Mouse (Mus musculus) Patski (cell line): ENCODE results near the gene Gjc3. TPM values are rescaled to one million over a fixed set of nuclear protein-coding genes. Genes with fewer than 3 reads are reported as not detected.

Experiments
- ATAC-seq: fragments of 100-300 bp; one replicate; pipeline ENCODE4 v1.8.0; 2021
- CTCF ChIA-PET: fragments of 350-600 bp; sonication (Branson Sonifier 250); formaldehyde crosslinking; loops from one replicate; lab custom pipeline; 2022; ENCODE audit warnings: inconsistent platforms; lab: Charles Lee
- POLR2A ChIA-PET: fragments of 350-600 bp; sonication (Branson Sonifier 250); formaldehyde crosslinking; loops from one replicate; lab custom pipeline; 2022; ENCODE audit warnings: antibody characterized with exemption, inconsistent platforms; lab: Charles Lee
- DNase-seq: peaks from one replicate; pipeline ENCODE4 v3.0.0-alpha.2; 2011; ENCODE audit warnings: low read depth, low spot score
- H3K27me3 ChIP-seq: fragments of 371-371 bp; one replicate; pipeline ENCODE4 v1.5.1; 2021
- CTCF ChIP-seq: fragments of 100-300 bp; IDR thresholded peaks from one replicate; pipeline ENCODE4 v1.5.1; 2021
- in situ Hi-C: fragments of 300-500 bp; cut with MboI; formaldehyde crosslinking; loops from 3 replicates; pipeline ENCODE4 v1.11.1; 2018; ENCODE audit warnings: low pct_unique_long_range_greater_than_20kb, mixed read lengths
- polyA plus RNA-seq: library from polyadenylated mRNA; unstranded; gene quantifications from one replicate; pipeline ENCODE4 v1.2.3, GENCODE M21; 2021

Gjc3 gene
- polyA plus RNA-seq, 1 experiment from 2014 or later: not detected

- ChIA-PET CTCF (interaction anchor here (1.7 kb wide), 1 partner anchor 10 kb away, joined by 5 read pairs; no protein-coding TSS in a partner anchor), POLR2A (no interaction called here)
- peaks cover 7% of the 10 kb centered on the region for H3K27me3 ChIP-seq
- ATAC-seq (no peak), DNase-seq (no peak)
- in situ Hi-C loops: no loop called here
- no peak for TF ChIP-seq CTCF
Measured at GRCm38 (mm10) chr5:137915550-137915949, 47.3 kb downstream of the Gjc3 start.

- in situ Hi-C loops: no loop called here
- CTCF ChIA-PET: interaction anchor here (0.9 to 1.7 kb wide), 2 partner anchors 9 to 59 kb away, joined by 4 to 5 read pairs; no protein-coding TSS in a partner anchor
Measured at GRCm38 (mm10) chr5:137914508-137914907, 48.4 kb downstream of the Gjc3 start.

GRCm38 (mm10) chr5:137909564-137910262, 53.2 kb downstream of the Gjc3 start:
- no peak for TF ChIP-seq CTCF
- ATAC-seq (no peak), DNase-seq (no peak)
- ChIA-PET CTCF (no interaction called here), POLR2A (interaction anchor here (1.0 kb wide), 1 partner anchor 228 kb away, joined by 3 read pairs; no protein-coding TSS in a partner anchor)
- peaks cover 12% of the 10 kb centered on the region for H3K27me3 ChIP-seq
- in situ Hi-C loops: no loop called here

More at GRCm38 (mm10) chr5:137914508-137914907, 48.4 kb downstream of the Gjc3 start:
- no peak for ATAC-seq
- TF ChIP-seq CTCF: no peak
- DNase-seq: no peak
- POLR2A ChIA-PET: no interaction called here
- peaks cover 7% of the 10 kb centered on the region for H3K27me3 ChIP-seq

Other genes with a start within 250 kb of the Gjc3 start
- gene Nyap1, start 221.5 kb downstream of the Gjc3 start, polyA plus RNA-seq: 13.4 TPM
- 154 TPM for gene Tsc22d4, start 217.4 kb downstream of the Gjc3 start, polyA plus RNA-seq
- gene Ppp1r35, start 184.2 kb downstream of the Gjc3 start, polyA plus RNA-seq: 36.7 TPM
- 64.6 TPM for gene Mepce, start 175.4 kb downstream of the Gjc3 start, polyA plus RNA-seq
- 22.2 TPM for gene Zcwpw1, start 175.3 kb downstream of the Gjc3 start, polyA plus RNA-seq
- gene Pilra, start 126.8 kb downstream of the Gjc3 start, polyA plus RNA-seq: 0.05 TPM
- not detected for gene Pilrb1, start 105.0 kb downstream of the Gjc3 start, polyA plus RNA-seq
- not detected for gene Pilrb2, start 91.3 kb downstream of the Gjc3 start, polyA plus RNA-seq
- 1.3 TPM for gene Cyp3a13, start 41.5 kb downstream of the Gjc3 start, polyA plus RNA-seq
- gene Azgp1, start 18.4 kb upstream of the Gjc3 start, polyA plus RNA-seq: not detected
- gene Smok3a, start 58.2 kb upstream of the Gjc3 start, polyA plus RNA-seq: not detected
- not detected for gene Smok3b, start 58.3 kb upstream of the Gjc3 start, polyA plus RNA-seq
- gene Smok3c, start 90.1 kb upstream of the Gjc3 start, polyA plus RNA-seq: not detected
- gene Zkscan1, start 122.0 kb upstream of the Gjc3 start, polyA plus RNA-seq: 32.9 TPM
- gene Zscan21, start 153.8 kb upstream of the Gjc3 start, polyA plus RNA-seq: 60.4 TPM
- gene Zfp113, start 192.6 kb upstream of the Gjc3 start, polyA plus RNA-seq: 11.5 TPM
- 274 TPM for gene Cops6, start 198.0 kb upstream of the Gjc3 start, polyA plus RNA-seq
- gene Ap4m1, start 208.9 kb upstream of the Gjc3 start, polyA plus RNA-seq: 39.7 TPM
- gene Mcm7, start 209.3 kb upstream of the Gjc3 start, polyA plus RNA-seq: 104 TPM
- gene Taf6, start 224.4 kb upstream of the Gjc3 start, polyA plus RNA-seq: 60.2 TPM
- gene Cnpy4, start 224.4 kb upstream of the Gjc3 start, polyA plus RNA-seq: 68.3 TPM
- 11.4 TPM for gene Mblac1, start 231.2 kb upstream of the Gjc3 start, polyA plus RNA-seq